In the genomic region with DNA sequence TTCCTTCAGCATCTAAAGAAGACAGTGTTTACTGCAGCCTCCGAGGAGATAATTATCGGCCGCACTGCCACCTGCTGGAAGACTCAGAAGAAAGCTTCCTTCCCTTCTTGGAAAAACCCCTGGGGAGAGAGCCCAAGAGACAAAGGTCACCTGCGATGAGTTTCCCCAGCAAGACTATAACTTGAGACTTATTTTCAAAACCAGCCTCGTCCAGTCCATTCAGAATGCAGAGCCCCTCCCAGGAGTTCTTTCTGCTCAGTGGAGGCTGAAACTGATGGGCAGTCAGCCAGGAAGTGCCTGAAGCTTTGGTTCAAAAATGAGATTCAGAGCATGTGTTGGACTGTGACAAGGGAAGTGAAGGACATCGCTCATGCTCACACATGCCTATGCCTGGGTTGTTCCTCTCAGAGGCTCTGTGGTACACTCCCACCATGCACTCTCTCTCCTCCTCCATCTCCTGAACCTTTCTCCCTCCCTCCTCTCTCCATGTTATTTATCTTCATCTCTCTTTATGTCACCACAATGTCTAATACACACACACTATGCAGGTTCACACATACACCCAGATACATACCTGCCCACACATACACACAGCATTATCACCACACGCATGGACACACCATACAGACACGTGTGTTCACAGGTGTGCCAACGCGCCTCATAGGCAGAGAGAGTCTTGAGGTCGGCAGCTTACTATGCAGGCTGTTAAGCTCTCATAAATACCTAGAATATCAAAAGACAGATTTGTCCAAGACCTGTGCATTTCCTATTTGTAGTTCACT, we compare ENCODE assay signal across 9 mouse cellular contexts.
DNase-seq lines count a peak whose midpoint lies in the region; ATAC-seq and TF ChIP-seq lines count a peak whose summit lies in the region.
"Had no signal": no experiment of that assay in that cellular context is flagged by ENCODE, and none has a peak within 500 bp of the region (broad histone marks: within the 10 kb centered on the region; RNA-seq: fewer than 3 reads in every experiment).

No protein-coding gene starts in this region.

- in situ Hi-C loops in ES-E14 (cut with MboI; ENCODE audit: low sequenced_read_pairs in 2 of 2, unreplicated experiment in 2 of 2): loop anchor here in 1 of 2 experiments (10.0 kb wide), 1 partner anchor 1805 kb away; no protein-coding TSS in a partner anchor

- H3K9me3 ChIP-seq in ES-E14 (ENCODE audit: control insufficient read depth, insufficient read depth, low read depth, low read length): no peaks in the 10 kb centered on the region
- no peaks in the 10 kb centered on the region for H3K9me3 ChIP-seq in forebrain, embryonic 16.5 days (ENCODE audit: control insufficient read depth, low read length)
- no peaks in the 10 kb centered on the region for H3K9me3 ChIP-seq in hindbrain, embryonic 10.5 days
- H3K9me3 ChIP-seq in liver, embryonic 12.5 days (replicated peaks): no peaks in the 10 kb centered on the region
- H3K9me3 ChIP-seq: embryonic facial prominence, embryonic 15.5 days had no signal

- peak; percentile 21; the same call in 1 of the 2 replicates for ATAC-seq in forebrain, embryonic 16.5 days
- ATAC-seq in megakaryocyte progenitor cell, adult 5-6 weeks (replicated peaks; ENCODE audit: poor library complexity): peak; percentile 54; the same call in 1 of the 2 replicates
- ATAC-seq in liver, embryonic 12.5 days: no peak

- 47% methylated on average over 11 of the region's 11 CpGs for WGBS in forebrain, embryonic 16.5 days
- WGBS in hindbrain, embryonic 10.5 days: 67% methylated on average over 11 of the region's 11 CpGs
- 52% methylated on average over 11 of the region's 11 CpGs for WGBS in large intestine, adult 2 months
- 50% methylated on average over 11 of the region's 11 CpGs for WGBS in small intestine, adult 2 months
- 58% methylated on average over 11 of the region's 11 CpGs for WGBS in liver, embryonic 12.5 days (ENCODE audit: insufficient replicate concordance)

- peak; percentile 55; the same call in 1 of the 2 replicates for TF ChIP-seq CTCF in small intestine, adult 2 months (IDR thresholded peaks at IDR 0.05; ENCODE audit: extremely low read depth, insufficient read length, insufficient replicate concordance, low read depth, low read length)

- H3K36me3 ChIP-seq in ES-E14 (ENCODE audit: control insufficient read depth, insufficient read depth, low read length, poor library complexity, severe bottlenecking): no peaks in the 10 kb centered on the region
- H3K36me3 ChIP-seq in forebrain, embryonic 16.5 days (ENCODE audit: control insufficient read depth, insufficient read depth): no peaks in the 10 kb centered on the region
- no peaks in the 10 kb centered on the region for H3K36me3 ChIP-seq in hindbrain, embryonic 10.5 days
- H3K36me3 ChIP-seq in small intestine, adult 2 months (ENCODE audit: control insufficient read depth, insufficient read depth, low read length): no peaks in the 10 kb centered on the region
- no peaks in the 10 kb centered on the region for H3K36me3 ChIP-seq in liver, embryonic 12.5 days
- H3K36me3 ChIP-seq: embryonic facial prominence, embryonic 15.5 days had no signal

- no peaks in the 10 kb centered on the region for H3K27me3 ChIP-seq in forebrain, embryonic 16.5 days (replicated peaks; ENCODE audit: control insufficient read depth, insufficient read depth, low read length)
- no peaks in the 10 kb centered on the region for H3K27me3 ChIP-seq in hindbrain, embryonic 10.5 days (ENCODE audit: insufficient read depth, poor library complexity, severe bottlenecking)
- H3K27me3 ChIP-seq in small intestine, adult 2 months (ENCODE audit: control insufficient read depth, insufficient read depth, low read length): no peaks in the 10 kb centered on the region
- H3K27me3 ChIP-seq in liver, embryonic 12.5 days (replicated peaks): no peaks in the 10 kb centered on the region
- H3K27me3 ChIP-seq: embryonic facial prominence, embryonic 15.5 days had no signal

- DNase-seq in ES-E14 (ENCODE audit: low read depth, low spot score): peak; percentile 38
- DNase-seq in adrenal gland, postnatal 25 days: peak; percentile 60
- peak; percentile 31 for DNase-seq in hindbrain, embryonic 10.5 days (ENCODE audit: low spot score)
- DNase-seq in large intestine, adult 2 months (ENCODE audit: low read depth, low spot score): peak; percentile 16

- no peak overlapping the region for H3K4me3 ChIP-seq in ES-E14 (ENCODE audit: insufficient read depth in 1 of 2, low read depth in 1 of 2, low read length in 2 of 2, poor library complexity in 1 of 2, severe bottlenecking in 1 of 2)
- no peak overlapping the region for H3K4me3 ChIP-seq in forebrain, embryonic 16.5 days (replicated peaks; ENCODE audit: low read length)
- H3K4me3 ChIP-seq in hindbrain, embryonic 10.5 days: no peak overlapping the region
- H3K4me3 ChIP-seq in small intestine, adult 2 months (ENCODE audit: low read depth, low read length): no peak overlapping the region
- H3K4me3 ChIP-seq in liver, embryonic 12.5 days: no peak overlapping the region
- H3K4me3 ChIP-seq: embryonic facial prominence, embryonic 15.5 days had no signal

- no peak overlapping the region for H3K4me2 ChIP-seq in forebrain, embryonic 16.5 days (ENCODE audit: low read length)
- H3K4me2 ChIP-seq in liver, embryonic 12.5 days: no peak overlapping the region
- H3K4me2 ChIP-seq: embryonic facial prominence, embryonic 15.5 days had no signal

- peaks cover 3 to 5% of the 10 kb centered on the region in 2 experiments; a peak in 2 of 4 replicates for H3K4me1 ChIP-seq in ES-E14 (ENCODE audit: control insufficient read depth in 2 of 2, insufficient read depth in 2 of 2, low read length in 2 of 2, poor library complexity in 1 of 2)
- H3K4me1 ChIP-seq in forebrain, embryonic 16.5 days (replicated peaks; ENCODE audit: control insufficient read depth, insufficient read depth, low read length): peaks cover 29% of the 10 kb centered on the region
- peaks cover 21% of the 10 kb centered on the region for H3K4me1 ChIP-seq in hindbrain, embryonic 10.5 days (replicated peaks)
- H3K4me1 ChIP-seq in small intestine, adult 2 months (ENCODE audit: control insufficient read depth, insufficient read depth, insufficient read length, low read length): no peaks in the 10 kb centered on the region
- peaks cover 4% of the 10 kb centered on the region; the same call in 1 of the 2 replicates for H3K4me1 ChIP-seq in liver, embryonic 12.5 days

- H3K27ac ChIP-seq in ES-E14 (ENCODE audit: insufficient read depth, low read depth, low read length, poor library complexity, severe bottlenecking): no peak overlapping the region
- no peak overlapping the region for H3K27ac ChIP-seq in forebrain, embryonic 16.5 days (ENCODE audit: low read length)
- no peak overlapping the region for H3K27ac ChIP-seq in hindbrain, embryonic 10.5 days
- no peak overlapping the region for H3K27ac ChIP-seq in small intestine, adult 2 months (ENCODE audit: insufficient read depth, low read depth, low read length)
- no peak overlapping the region for H3K27ac ChIP-seq in liver, embryonic 12.5 days
- H3K27ac ChIP-seq: embryonic facial prominence, embryonic 15.5 days had no signal

- no peak overlapping the region for H3K9ac ChIP-seq in ES-E14 (ENCODE audit: insufficient read depth, low read depth, low read length, poor library complexity, severe bottlenecking)
- no peak overlapping the region for H3K9ac ChIP-seq in forebrain, embryonic 16.5 days (replicated peaks; ENCODE audit: low read depth, low read length)
- no peak overlapping the region for H3K9ac ChIP-seq in liver, embryonic 12.5 days
- H3K9ac ChIP-seq: embryonic facial prominence, embryonic 15.5 days had no signal

- TF ChIP-seq POLR2A in small intestine, adult 2 months (IDR thresholded peaks at IDR 0.05; ENCODE audit: low read depth, low read length): no peak

TF ChIP-seq in ES-E14, 5 proteins besides CTCF, POLR2A, EP300 and RAD21:
- TF ChIP-seq MAFK (IDR thresholded peaks at IDR 0.05; ENCODE audit: insufficient read depth, low read depth, low read length): no peak
- TF ChIP-seq ZC3H11A (IDR thresholded peaks at IDR 0.05; ENCODE audit: borderline replicate concordance, low read depth, low read length): peak; percentile 31; the same call in 1 of the 2 replicates
